Mouse (Mus musculus) embryo, embryonic 11.5 days (tissue): ENCODE results near the gene Fermt2.
A peak's percentile ranks its signal among the peaks of the same experiment; 100 is the strongest.

Experiments
- DNase-seq: peaks from one replicate; pipeline ENCODE4 v3.0.0-alpha.2; 2012; ENCODE audit warnings: low read depth, low spot score

The Fermt2 gene

DNA sequence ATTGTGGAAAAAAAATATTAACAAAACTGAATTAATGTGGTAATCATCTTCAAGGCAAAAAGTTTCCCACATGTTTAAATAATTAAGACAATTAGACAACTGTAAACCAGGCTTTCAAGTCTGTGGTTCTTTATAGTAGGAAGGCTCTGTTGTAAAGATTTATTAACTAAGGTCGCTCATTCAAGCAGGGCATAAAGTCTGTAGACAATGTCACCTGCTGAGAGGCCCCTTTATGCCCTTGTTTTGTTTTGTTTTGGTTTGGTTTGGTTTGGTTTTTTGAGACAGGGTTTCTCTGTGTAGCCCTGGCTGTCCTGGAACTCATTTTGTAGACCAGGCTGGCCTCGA is 91.0 kb downstream of the Fermt2 start:
- no peak for DNase-seq

DNA sequence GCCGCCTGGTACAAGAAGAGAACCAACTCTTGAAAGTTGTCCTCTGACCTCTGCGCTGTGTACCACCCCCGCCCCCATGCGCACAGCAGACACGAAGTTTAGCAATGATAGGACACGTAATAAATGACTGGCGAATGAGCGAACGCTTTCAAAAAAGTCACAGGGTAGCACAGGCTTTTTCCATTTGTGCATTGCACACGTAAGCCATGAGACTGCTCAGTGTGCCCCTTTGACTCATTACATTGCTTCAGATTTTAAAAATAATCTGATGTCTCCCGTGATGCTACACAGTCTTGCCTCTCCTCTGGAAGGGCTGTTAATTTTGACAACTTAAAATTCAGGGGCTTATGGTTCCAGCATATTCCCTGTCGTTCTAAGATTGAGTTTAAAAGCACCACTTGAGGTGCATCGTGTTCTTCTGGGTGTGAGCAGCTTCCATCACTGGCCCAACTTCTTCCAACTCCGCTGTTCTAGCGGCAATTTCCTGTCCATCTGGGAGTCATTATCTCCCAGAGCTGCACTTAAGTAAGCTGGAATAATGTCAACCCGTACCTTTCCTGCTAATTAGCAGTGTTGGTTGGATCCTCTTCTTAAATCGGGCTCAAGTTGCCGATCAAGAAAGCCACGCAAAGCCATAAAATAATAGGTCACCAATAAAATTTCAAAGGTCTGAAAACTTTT is 91.5 kb downstream of the Fermt2 start:
- no peak for DNase-seq

DNA sequence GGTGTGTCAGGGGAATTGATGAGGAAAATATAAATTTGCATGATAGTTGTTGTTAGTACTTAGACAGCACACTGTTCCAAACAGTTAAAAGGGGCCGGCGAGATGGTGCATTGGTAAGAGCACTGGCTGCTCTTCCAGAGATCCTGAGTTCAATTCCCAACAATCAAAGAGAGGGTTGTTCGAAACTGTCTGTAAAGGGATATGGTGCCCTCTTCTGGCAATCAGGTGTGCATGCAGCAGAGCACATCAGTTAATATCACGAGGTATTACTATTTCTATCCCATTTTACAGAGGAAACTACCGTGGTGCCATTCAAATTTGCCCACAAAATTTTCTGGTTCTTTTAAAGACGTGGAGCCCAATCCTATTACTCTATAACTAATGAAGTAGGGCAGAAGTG is 95.7 kb downstream of the Fermt2 start:
- DNase-seq: no peak

DNA sequence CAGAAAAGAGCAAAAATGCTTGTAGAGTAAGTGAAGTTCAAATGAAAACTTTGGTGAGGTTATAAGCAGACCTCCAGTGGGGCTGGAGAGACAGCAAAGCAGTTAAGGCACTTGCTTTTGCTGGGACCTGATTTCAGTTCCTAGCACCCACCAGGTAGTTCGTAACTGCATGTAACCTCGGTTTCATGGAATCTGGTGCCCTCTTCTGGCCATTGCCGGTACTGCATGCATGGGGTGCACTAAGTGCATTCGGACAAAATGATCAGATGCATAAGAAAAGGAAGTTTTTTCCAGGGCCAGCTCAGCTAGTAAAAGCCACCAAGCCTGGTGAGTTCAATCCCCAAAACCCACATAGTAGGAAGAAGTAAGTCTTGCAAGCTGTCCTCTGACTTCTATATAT is 97.9 kb downstream of the Fermt2 start:
- DNase-seq: no peak

DNA sequence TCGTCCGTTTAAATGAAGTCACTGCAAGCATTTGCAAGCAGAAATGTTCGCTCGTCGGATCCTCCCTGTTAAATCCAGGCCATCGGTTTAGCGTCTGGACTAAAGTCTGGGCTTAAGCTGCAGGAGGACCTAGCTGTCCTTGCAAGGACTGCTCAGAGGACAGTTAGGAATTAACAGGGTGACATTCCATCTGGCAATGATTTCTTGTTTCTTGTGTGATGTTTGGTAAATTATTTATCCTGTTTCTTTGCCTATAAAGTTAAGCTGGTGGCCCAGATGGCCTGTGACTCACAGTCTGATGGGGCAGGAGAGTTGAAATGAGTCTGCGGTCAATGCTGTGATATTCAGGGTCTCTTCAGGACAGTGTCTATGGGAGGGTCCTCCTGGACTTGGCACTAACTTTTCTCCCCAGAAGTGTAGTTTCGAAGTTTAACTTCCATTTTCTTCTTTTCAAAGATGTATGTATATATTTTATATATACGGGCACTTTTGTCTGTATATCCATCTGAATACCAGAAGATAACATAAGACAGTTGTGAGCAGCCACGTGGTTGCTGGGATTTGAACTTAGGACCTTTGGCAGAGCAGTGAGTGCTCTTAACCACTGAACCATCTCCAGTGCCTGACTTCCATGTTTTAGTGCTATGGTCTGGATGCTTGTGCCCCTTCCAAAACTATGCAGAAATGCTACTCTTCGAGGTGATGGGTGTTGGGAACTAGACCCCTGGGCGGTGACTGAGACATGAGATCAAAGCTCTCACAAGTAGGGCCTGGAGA is 99.7 kb downstream of the Fermt2 start:
- DNase-seq: no peak

DNA sequence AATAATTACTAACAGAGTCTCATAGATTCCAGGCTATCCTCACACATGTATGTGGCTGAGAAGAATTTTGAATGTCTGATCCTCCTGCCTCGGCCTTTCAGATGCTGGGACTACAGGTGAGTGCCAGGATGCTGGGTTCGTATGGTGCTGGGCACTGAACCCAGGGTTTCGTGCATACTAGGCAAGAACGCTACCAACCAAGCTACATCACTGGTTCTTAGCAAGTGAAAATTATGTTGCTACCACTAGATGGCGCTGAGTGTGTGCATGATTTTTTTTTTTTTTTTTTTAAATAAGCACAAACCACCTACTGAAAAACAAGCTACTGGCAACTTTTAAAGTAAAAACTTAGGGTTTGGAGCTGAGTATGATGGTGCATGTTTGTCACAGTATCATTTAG is 106.7 kb downstream of the Fermt2 start:
- peak; percentile 61 for DNase-seq

DNA sequence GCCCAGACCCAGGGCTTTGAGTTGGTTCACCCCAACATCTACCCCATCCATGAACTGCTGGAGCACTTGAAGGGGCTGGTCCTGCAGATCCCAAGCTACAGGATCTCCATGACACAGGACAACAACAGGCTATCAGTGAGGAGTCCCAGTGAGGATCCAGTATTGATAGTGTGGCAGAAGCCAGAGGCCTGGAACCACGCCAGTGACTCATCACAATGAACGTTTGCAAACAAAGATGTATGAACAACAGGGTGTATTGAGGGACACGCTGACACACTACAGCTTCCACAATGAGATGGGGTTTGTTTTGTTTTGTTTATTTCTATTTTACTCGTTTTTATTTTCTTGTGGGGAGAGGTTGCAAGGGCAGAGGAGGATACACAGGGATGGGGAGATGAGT is 107.5 kb downstream of the Fermt2 start:
- no peak for DNase-seq

DNA sequence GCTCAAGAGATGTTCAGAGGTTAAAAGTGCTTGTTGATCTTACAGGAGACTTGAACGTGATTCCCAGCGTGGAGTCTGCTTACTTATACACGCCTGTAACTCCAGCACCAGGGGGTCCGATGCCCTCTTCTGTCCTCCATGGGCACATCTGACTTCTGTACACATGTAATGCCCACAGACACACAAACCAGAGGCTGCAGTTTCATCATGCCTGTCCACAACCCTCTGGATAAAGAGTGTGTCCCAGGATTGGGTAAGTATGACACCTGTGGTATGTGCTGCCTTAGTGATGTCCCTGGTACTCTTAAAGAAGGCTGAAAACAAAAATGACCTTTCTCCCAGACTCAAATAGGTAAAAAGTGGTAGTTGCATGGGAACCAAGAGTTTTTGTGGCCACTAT is 110.6 kb downstream of the Fermt2 start:
- DNase-seq: no peak

DNA sequence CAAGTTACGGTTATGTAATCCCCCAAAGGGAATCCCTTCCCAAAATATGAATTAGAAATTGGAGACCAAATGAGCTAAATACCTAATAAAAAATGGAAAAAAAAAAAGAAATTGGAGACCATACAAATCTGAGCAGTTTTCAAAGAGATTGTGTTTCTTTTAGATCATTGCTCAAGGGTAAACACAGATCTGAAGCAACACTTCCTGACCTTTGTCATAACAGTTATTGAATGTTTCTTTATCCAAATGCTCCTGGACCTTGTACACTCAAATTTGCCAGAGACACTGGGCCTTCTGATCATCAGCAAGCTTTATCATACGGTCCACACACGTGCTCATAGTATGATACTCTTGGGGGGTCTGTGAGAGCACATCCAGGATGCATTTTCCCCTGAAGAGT is 111.4 kb downstream of the Fermt2 start:
- no peak for DNase-seq

DNA sequence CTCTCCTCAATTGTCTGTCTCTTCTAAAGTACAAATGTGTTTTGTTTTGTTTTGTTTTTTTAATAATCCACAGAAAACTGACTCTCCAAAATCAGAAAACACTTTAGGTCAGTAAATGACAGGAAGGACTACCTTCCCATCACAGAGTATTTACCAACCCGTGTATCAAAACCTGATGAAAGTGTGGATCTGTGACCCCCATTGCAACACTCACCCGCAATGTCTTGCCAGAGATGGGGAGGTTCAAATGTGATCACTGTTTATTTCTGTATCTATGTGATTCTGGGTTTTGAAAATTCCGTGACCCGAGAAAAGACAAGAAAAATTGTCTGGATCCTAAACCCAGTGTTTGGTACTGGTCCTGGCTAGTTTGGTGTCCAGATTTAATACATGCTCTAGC is 113.7 kb downstream of the Fermt2 start:
- no peak for DNase-seq
